Mouse (Mus musculus) midbrain, embryonic 13.5 days (tissue): ENCODE results near the gene Pnp. TPM values are rescaled to one million over a fixed set of nuclear protein-coding genes. Genes with fewer than 3 reads are reported as not detected.
"Not testable (repeated sequence)": the region's sequence is repeated elsewhere in the genome, so short reads cannot be mapped to it uniquely, and the experiment has no call there.

Experiments
- ATAC-seq: fragments of 200-750 bp; cut with Nextera tagmentation; 2 replicates; pipeline ENCODE4 v1.8.0; 2017; ENCODE audit warnings: mild to moderate bottlenecking, moderate TSS enrichment, moderate library complexity
- H3K27ac ChIP-seq: fragments of 300-500 bp; sonication (generic); 2 replicates; pipeline ENCODE4 v1.5.1; 2015; ENCODE audit warnings: inconsistent platforms, mild to moderate bottlenecking, moderate library complexity
- H3K27me3 ChIP-seq: fragments of 300-500 bp; sonication (generic); 2 replicates; pipeline ENCODE4 v1.6.1; 2015; ENCODE audit warnings: mild to moderate bottlenecking, inconsistent platforms
- H3K36me3 ChIP-seq: fragments of 300-500 bp; sonication (generic); 2 replicates; pipeline ENCODE4 v1.6.1; 2015; ENCODE audit warnings: mild to moderate bottlenecking, inconsistent platforms
- H3K4me1 ChIP-seq: fragments of 300-500 bp; sonication (generic); replicated peaks from 2 replicates; pipeline ENCODE4 v1.6.1; 2015; ENCODE audit warnings: inconsistent platforms
- H3K4me2 ChIP-seq: fragments of 300-500 bp; sonication (generic); replicated peaks from 2 replicates; pipeline ENCODE4 v1.6.1; 2015; ENCODE audit warnings: moderate library complexity, mild to moderate bottlenecking, inconsistent platforms
- H3K4me3 ChIP-seq: fragments of 300-500 bp; sonication (generic); replicated peaks from 2 replicates; pipeline ENCODE4 v1.5.1; 2015; ENCODE audit warnings: mild to moderate bottlenecking, inconsistent platforms
- H3K9ac ChIP-seq: fragments of 300-500 bp; sonication (generic); replicated peaks from 2 replicates; pipeline ENCODE4 v1.6.1; 2015; ENCODE audit warnings: mild to moderate bottlenecking, inconsistent platforms
- H3K9me3 ChIP-seq: fragments of 300-500 bp; sonication (generic); 2 replicates; pipeline ENCODE4 v1.6.1; 2016; ENCODE audit warnings: mild to moderate bottlenecking, inconsistent platforms
- WGBS: fragments of 180-500 bp; shearing (Covaris S2); methylation state at CpG from one replicate; pipeline ENCODE4 v1.1.7; 2015; 5-methylcytosine and 5-hydroxymethylcytosine counted together
- polyA plus RNA-seq: library from polyadenylated mRNA; unstranded; fragments of >200 nt; fragmentation: Nextera tagmentation; extraction: Ambion mirVana; gene quantifications from 2 replicates; pipeline ENCODE4 v1.2.1, GENCODE M21; 2015

Pnp gene
- polyA plus RNA-seq, 1 experiment from 2014 or later, result 29.1 TPM

- no peak for ATAC-seq
- H3K4me2 ChIP-seq, result no peak overlapping the region
- no peaks in the 10 kb centered on the region for H3K9me3 ChIP-seq
- no peak overlapping the region for H3K27ac ChIP-seq
- no peaks in the 10 kb centered on the region for H3K36me3 ChIP-seq
- H3K4me1 ChIP-seq, result no peaks in the 10 kb centered on the region
- no peak overlapping the region for H3K9ac ChIP-seq
- H3K27me3 ChIP-seq, result no peaks in the 10 kb centered on the region
- no peak overlapping the region for H3K4me3 ChIP-seq
- 92% methylated on average over 2 of the region's 2 CpGs for WGBS
Measured at GRCm38 (mm10) chr14:50987668-50988067, 56.8 kb downstream of the Pnp start.

DNA sequence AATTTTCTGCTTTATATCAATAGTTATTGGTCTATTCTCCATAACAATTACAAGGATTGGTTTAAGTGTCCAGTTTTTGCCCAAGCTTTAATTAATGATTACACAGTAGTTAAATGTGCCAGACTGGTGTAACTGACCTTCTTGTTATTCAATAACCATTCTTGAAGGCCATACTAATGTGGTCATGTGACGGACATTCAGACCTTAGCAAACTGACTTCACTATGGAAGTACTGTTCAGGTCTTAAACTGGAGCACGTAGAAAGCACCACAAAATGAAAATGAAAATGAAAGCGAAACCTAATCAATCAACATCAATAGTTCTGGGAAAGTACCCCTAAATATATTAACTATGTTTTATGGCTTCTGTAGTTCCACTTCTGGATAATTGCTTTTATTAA is 60.2 kb downstream of the Pnp start:
- Histone ChIP-seq H3K4me1 (no peaks in the 10 kb centered on the region), H3K27ac (no peak overlapping the region), H3K4me2 (no peak overlapping the region), H3K36me3 (no peaks in the 10 kb centered on the region), H3K9me3 (no peaks in the 10 kb centered on the region), H3K27me3 (no peaks in the 10 kb centered on the region), H3K4me3 (no peak overlapping the region), H3K9ac (no peak overlapping the region)
- no peak for ATAC-seq
- 85% methylated on average over 3 of the region's 3 CpGs for WGBS

- H3K36me3 ChIP-seq, result no peaks in the 10 kb centered on the region
- no peak overlapping the region for H3K4me3 ChIP-seq
- no peaks in the 10 kb centered on the region for H3K9me3 ChIP-seq
- no peak for ATAC-seq
- H3K4me2 ChIP-seq, result no peak overlapping the region
- no peaks in the 10 kb centered on the region for H3K27me3 ChIP-seq
- no peaks in the 10 kb centered on the region for H3K4me1 ChIP-seq
- H3K9ac ChIP-seq, result no peak overlapping the region
- H3K27ac ChIP-seq, result no peak overlapping the region
- WGBS, result 85% methylated on average over 3 of the region's 3 CpGs
Measured at GRCm38 (mm10) chr14:50997088-50997487, 66.2 kb downstream of the Pnp start.

GRCm38 (mm10) chr14:50997999-50998666 is 67.3 kb downstream of the Pnp start:
- WGBS, result 86% methylated on average over 2 of the region's 2 CpGs
- H3K4me2 ChIP-seq, result no peak overlapping the region
- no peaks in the 10 kb centered on the region for H3K27me3 ChIP-seq
- H3K27ac ChIP-seq, result no peak overlapping the region
- no peaks in the 10 kb centered on the region for H3K36me3 ChIP-seq
- H3K4me3 ChIP-seq, result no peak overlapping the region
- H3K4me1 ChIP-seq, result no peaks in the 10 kb centered on the region
- no peak for ATAC-seq
- no peaks in the 10 kb centered on the region for H3K9me3 ChIP-seq
- H3K9ac ChIP-seq, result no peak overlapping the region

DNA sequence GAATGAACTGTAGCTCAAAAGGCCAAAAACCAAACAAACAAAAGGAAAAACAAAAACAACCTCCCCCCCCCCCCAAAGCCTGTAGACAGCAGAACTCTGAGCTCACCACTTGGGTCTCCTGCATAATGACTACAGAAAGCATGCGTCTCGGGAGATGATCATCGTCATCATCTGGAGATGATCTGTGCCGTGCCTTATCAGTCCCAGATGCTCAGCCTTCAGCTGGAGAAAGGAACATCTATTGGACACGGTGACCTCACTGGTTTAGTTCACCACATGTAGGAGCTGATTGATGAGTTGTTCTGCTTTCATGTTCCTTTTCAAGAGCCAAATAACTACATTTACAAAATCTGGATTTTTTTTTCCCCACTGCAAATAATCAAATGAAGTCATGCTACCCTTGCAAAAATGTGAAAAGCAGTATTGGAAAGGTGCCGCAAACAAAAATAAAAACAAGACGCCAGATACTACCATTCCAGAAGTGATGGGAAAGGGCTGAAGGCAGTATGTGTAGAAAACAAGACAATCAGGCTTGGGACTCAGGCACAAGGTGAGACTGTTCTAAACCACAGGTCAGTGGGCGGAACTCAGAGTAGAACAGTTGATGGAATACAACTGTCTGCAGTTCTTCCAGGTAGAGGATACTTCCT is 76.4 kb downstream of the Pnp start, which contains the start of gene Rnase10:
Gene Rnase10 (plus strand): TSS at position 600 of the 650 bp plus-strand sequence.
- Histone ChIP-seq H3K4me1 (no peaks in the 10 kb centered on the region), H3K9ac (no peak within 1 kb of the TSS), H3K36me3 (no peaks in the 10 kb centered on the region), H3K27me3 (no peaks in the 10 kb centered on the region), H3K9me3 (no peaks in the 10 kb centered on the region), H3K4me3 (no peak within 1 kb of the TSS), H3K4me2 (no peak within 1 kb of the TSS), H3K27ac (no peak within 1 kb of the TSS)
- 89% methylated on average over 8 of the region's 8 CpGs for WGBS
- ATAC-seq, result no peak

DNA sequence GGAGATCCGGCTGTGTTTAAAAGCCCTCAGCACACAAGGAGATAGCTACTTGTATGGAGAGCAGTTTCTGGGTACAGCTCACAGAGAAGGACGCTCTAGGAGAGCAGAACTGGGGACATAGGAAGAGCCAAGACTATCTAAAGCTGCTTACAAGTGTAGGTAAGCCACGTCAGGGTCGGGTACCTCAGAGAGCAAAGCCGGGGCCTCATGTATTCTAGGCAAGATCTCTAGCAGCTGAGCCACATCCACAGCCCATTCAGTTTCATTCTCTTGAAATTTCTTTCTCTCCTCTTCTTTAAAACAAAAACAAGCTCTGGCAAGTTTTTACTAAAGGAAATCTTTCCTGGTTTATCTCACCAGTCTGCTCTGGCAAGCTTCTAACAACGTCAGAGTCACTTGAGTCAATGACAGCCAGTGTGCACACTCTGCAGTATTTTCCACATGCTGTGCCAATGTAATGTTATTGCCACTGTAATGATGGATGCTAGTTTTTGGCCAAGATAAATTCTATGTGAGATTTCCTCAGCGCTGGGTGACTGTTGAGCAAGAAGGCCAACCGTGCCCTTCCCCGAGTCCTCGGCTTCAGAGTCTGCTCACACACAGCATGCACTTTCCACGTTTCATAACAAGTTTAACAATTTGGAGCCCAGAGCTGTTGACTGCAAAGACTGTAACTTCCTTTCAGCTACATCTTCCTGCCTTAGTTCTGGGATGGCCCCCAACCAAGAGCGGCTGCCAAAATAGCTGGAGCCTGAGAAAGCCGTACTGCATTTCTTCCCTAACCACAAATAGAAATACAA is 77.2 kb downstream of the Pnp start:
- WGBS, result 86% methylated on average over 13 of the region's 13 CpGs
- H3K4me3 ChIP-seq, result no peak overlapping the region
- no peak overlapping the region for H3K9ac ChIP-seq

DNA sequence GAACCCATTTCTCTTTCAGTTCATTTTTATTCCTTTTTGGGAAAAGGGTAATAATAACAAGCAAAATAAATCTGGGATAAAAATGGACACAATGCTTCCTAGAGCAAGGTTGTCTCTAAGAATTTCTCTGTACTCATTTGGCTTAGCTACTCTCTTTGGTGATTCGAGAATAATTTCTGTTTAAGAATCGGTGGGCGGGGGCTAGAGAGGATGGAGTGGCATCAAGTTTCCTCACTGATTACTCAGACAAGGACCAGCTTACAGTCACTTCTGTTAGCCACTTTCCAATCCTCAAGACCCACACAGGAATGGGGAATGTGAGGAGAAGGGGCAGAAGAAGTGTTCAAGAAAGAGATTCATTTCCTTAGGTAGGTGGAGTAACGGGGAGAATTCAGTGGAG is 77.9 kb downstream of the Pnp start:
- WGBS, result 90% methylated on average over 4 of the region's 4 CpGs
- Histone ChIP-seq H3K27me3 (no peaks in the 10 kb centered on the region), H3K36me3 (no peaks in the 10 kb centered on the region), H3K4me1 (no peaks in the 10 kb centered on the region), H3K4me3 (no peak overlapping the region), H3K27ac (no peak overlapping the region), H3K9me3 (no peaks in the 10 kb centered on the region), H3K4me2 (no peak overlapping the region), H3K9ac (no peak overlapping the region)
- no peak for ATAC-seq

More for the DNA sequence above, 77.2 kb downstream of the Pnp start:
- no peak for ATAC-seq
- no peak overlapping the region for H3K27ac ChIP-seq
- no peaks in the 10 kb centered on the region for H3K9me3 ChIP-seq
- H3K36me3 ChIP-seq, result no peaks in the 10 kb centered on the region
- H3K4me2 ChIP-seq, result no peak overlapping the region
- H3K4me1 ChIP-seq, result no peaks in the 10 kb centered on the region
- H3K27me3 ChIP-seq, result no peaks in the 10 kb centered on the region

DNA sequence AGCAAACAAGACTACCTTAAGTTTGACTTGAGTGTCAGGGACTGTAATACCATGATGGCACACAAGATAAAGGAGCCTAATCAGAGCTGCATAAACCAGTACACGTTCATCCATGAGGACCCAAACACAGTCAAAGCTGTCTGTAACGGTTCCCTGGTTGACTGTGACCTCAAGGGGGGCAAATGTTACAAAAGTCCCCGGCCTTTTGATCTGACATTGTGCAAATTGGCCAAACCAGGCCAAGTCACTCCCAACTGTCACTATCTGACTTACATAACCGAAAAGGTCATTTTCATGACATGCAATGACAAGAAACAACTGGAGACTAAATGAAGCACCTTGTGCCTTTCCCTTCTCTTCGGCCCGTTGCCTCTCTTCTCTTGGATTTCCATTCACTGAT is 78.7 kb downstream of the Pnp start:
- no peaks in the 10 kb centered on the region for H3K36me3 ChIP-seq
- H3K4me3 ChIP-seq, result no peak overlapping the region
- H3K27ac ChIP-seq, result no peak overlapping the region
- no peak overlapping the region for H3K4me2 ChIP-seq
- no peak overlapping the region for H3K9ac ChIP-seq
- no peak for ATAC-seq
- 85% methylated on average over 6 of the region's 6 CpGs for WGBS
- no peaks in the 10 kb centered on the region for H3K27me3 ChIP-seq
- no peaks in the 10 kb centered on the region for H3K9me3 ChIP-seq
- H3K4me1 ChIP-seq, result no peaks in the 10 kb centered on the region

- not testable (repeated sequence) for H3K27ac ChIP-seq, H3K9ac ChIP-seq, H3K36me3 ChIP-seq, H3K27me3 ChIP-seq, H3K4me3 ChIP-seq, ATAC-seq, H3K4me1 ChIP-seq, H3K4me2 ChIP-seq, H3K9me3 ChIP-seq
- WGBS, result 85% methylated on average over 3 of the region's 3 CpGs
Measured at GRCm38 (mm10) chr14:51014724-51015123, 83.8 kb downstream of the Pnp start.

Other genes starting within 250 kb of the Pnp start
- not detected in 2 replicates for gene Olfr747, start 237.9 kb upstream of the Pnp start, polyA plus RNA-seq
- gene Olfr748, start 223.7 kb upstream of the Pnp start, polyA plus RNA-seq, result not detected in 2 replicates
- gene Olfr749, start 186.0 kb upstream of the Pnp start, polyA plus RNA-seq, result not detected in 2 replicates
- gene Ttc5, start 145.6 kb upstream of the Pnp start, polyA plus RNA-seq, result 130 and 136 TPM in 2 replicates
- 0.11 TPM in 1 of 2 replicates, not detected in the other for gene Ccnb1ip1, start 123.3 kb upstream of the Pnp start, polyA plus RNA-seq
- 48.4 and 50.6 TPM in 2 replicates for gene Parp2, start 123.2 kb upstream of the Pnp start, polyA plus RNA-seq
- gene Tep1, start 60.5 kb upstream of the Pnp start, polyA plus RNA-seq, result 2.7 and 4.5 TPM in 2 replicates
- gene Klhl33, start 33.6 kb upstream of the Pnp start, polyA plus RNA-seq, result 0.52 and 0.65 TPM in 2 replicates
- 127 and 130 TPM in 2 replicates for gene Osgep, start 6.2 kb upstream of the Pnp start, polyA plus RNA-seq
- 279 and 280 TPM in 2 replicates for gene Apex1, start 6.1 kb upstream of the Pnp start, polyA plus RNA-seq
- gene Pip4p1, start 226 bp upstream of the Pnp start, polyA plus RNA-seq, result 78.9 and 85.3 TPM in 2 replicates
- not detected in 2 replicates for gene Gm49342, start 13.4 kb downstream of the Pnp start, polyA plus RNA-seq
- 0.23 and 0.55 TPM in 2 replicates for gene Pnp2, start 24.9 kb downstream of the Pnp start, polyA plus RNA-seq
- not detected in 2 replicates for gene Rnase10, start 76.7 kb downstream of the Pnp start, polyA plus RNA-seq
- gene Rnase9, start 110.8 kb downstream of the Pnp start, polyA plus RNA-seq, result not detected in 2 replicates
- not detected in 2 replicates for gene Rnase11, start 119.1 kb downstream of the Pnp start, polyA plus RNA-seq
- gene Rnase12, start 126.6 kb downstream of the Pnp start, polyA plus RNA-seq, result not detected in 2 replicates
- 0.03 TPM in 1 of 2 replicates, not detected in the other for gene Olfr750, start 143.4 kb downstream of the Pnp start, polyA plus RNA-seq
- gene Rnase4, start 160.0 kb downstream of the Pnp start, polyA plus RNA-seq, result 7.4 and 10.6 TPM in 2 replicates
- 2.2 and 2.6 TPM in 2 replicates for gene Ang, start 160.1 kb downstream of the Pnp start, polyA plus RNA-seq
- not detected in 2 replicates for gene Eddm3b, start 183.3 kb downstream of the Pnp start, polyA plus RNA-seq
- 0.30 and 0.41 TPM in 2 replicates for gene Rnase6, start 192.8 kb downstream of the Pnp start, polyA plus RNA-seq
- not detected in 2 replicates for gene Rnase1, start 215.7 kb downstream of the Pnp start, polyA plus RNA-seq
- gene Rnase2b, start 231.2 kb downstream of the Pnp start, polyA plus RNA-seq, result not detected in 2 replicates